Mouse (Mus musculus) small intestine, adult 2 months (tissue): ENCODE measurements around the gene Rps6ka1. TPM values are rescaled to one million over a fixed set of nuclear protein-coding genes. Genes with fewer than 3 reads are reported as not detected.

Experiments
- H3K27ac ChIP-seq: fragments of 200-500 bp; 2 replicates; pipeline ENCODE4 v1.5.1; 2012; ENCODE audit warnings: low read depth, low read length, control low read depth, inconsistent platforms; ENCODE audit not compliant: insufficient read depth
- H3K27me3 ChIP-seq: fragments of 200-500 bp; 2 replicates; pipeline ENCODE4 v1.6.1; 2012; ENCODE audit warnings: mild to moderate bottlenecking, moderate library complexity, low read length, inconsistent platforms; ENCODE audit not compliant: control insufficient read depth, insufficient read depth
- H3K36me3 ChIP-seq: fragments of 200-500 bp; 2 replicates; pipeline ENCODE4 v1.6.1; 2012; ENCODE audit warnings: mild to moderate bottlenecking, low read length, control low read depth, inconsistent platforms; ENCODE audit not compliant: control insufficient read depth, insufficient read depth
- H3K4me1 ChIP-seq: fragments of 200-500 bp; 2 replicates; pipeline ENCODE4 v1.6.1; 2012; ENCODE audit warnings: low read length, inconsistent platforms, mixed read lengths; ENCODE audit not compliant: control insufficient read depth, insufficient read depth, insufficient read length
- H3K4me3 ChIP-seq: fragments of 200-500 bp; 2 replicates; pipeline ENCODE4 v1.5.1; 2012; ENCODE audit warnings: low read depth, mild to moderate bottlenecking, control low read depth, inconsistent platforms, low read length, moderate library complexity
- CTCF ChIP-seq: fragments of 200-500 bp; IDR thresholded peaks from 2 replicates; pipeline ENCODE4 v1.5.1; 2012; ENCODE audit warnings: low read depth, mild to moderate bottlenecking, control low read depth, inconsistent platforms, low read length, moderate library complexity, mixed read lengths; ENCODE audit not compliant: insufficient replicate concordance, insufficient read length; ENCODE audit errors: extremely low read depth
- POLR2A ChIP-seq: fragments of 200-500 bp; IDR thresholded peaks from 2 replicates; pipeline ENCODE4 v1.6.1; 2012; ENCODE audit warnings: low read depth, mild to moderate bottlenecking, control low read depth, inconsistent platforms, low read length, moderate library complexity
- WGBS: fragments of 180-500 bp; shearing (Covaris S2); methylation state at CpG from one replicate; pipeline ENCODE4 v1.1.7; 2018; 5-methylcytosine and 5-hydroxymethylcytosine counted together
- polyA plus RNA-seq: library from polyadenylated mRNA; depleted of rRNA; stranded (reverse); fragments of >200 nt; gene quantifications from 2 replicates; pipeline ENCODE4 v1.2.3, GENCODE M21; 2012

The Rps6ka1 gene
- polyA plus RNA-seq, 1 experiment, result 220 TPM

DNA sequence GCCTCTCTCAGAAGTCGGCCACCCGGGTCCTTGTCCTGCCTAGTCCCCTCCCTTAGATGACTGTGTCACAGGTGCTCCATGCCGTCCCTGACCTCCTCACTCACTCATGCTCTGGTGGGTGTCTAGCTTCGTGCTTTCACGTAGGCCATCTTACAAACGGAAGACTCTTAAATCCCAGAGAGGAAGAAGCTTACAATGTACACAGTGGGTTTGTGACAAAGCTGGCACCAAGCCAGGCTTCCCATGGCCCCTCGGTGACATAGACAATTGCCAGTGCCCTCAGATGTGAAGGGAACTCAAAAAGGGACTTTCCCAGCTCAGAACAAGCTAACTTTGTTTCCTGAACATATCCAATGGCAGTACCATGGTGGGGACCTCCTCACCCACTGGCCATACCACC lies 15.8 kb upstream of the Rps6ka1 start:
- Histone ChIP-seq H3K27ac (no peak overlapping the region), H3K4me3 (no peak overlapping the region), H3K36me3 (no peaks in the 10 kb centered on the region), H3K27me3 (no peaks in the 10 kb centered on the region), H3K4me1 (peaks cover 7% of the 10 kb centered on the region)
- TF ChIP-seq CTCF, result no peak
- no peak for TF ChIP-seq POLR2A
- 64% methylated on average over 7 of the region's 7 CpGs for WGBS

GRCm38 (mm10) chr4:133902510-133902909 lies 14.9 kb upstream of the Rps6ka1 start:
- WGBS, result 91% methylated on average over 2 of the region's 2 CpGs
- Histone ChIP-seq H3K27me3 (no peaks in the 10 kb centered on the region), H3K4me3 (no peak overlapping the region), H3K4me1 (peaks cover 11% of the 10 kb centered on the region), H3K36me3 (no peaks in the 10 kb centered on the region), H3K27ac (no peak overlapping the region)
- no peak for TF ChIP-seq CTCF

GRCm38 (mm10) chr4:133900887-133901286 lies 13.3 kb upstream of the Rps6ka1 start:
- H3K4me3 ChIP-seq, result no peak overlapping the region
- TF ChIP-seq POLR2A, result no peak
- no peak for TF ChIP-seq CTCF
- 91% methylated on average over 6 of the region's 6 CpGs for WGBS

GRCm38 (mm10) chr4:133900352-133900751 lies 12.8 kb upstream of the Rps6ka1 start:
- 87% methylated on average over 6 of the region's 6 CpGs for WGBS
- Histone ChIP-seq H3K4me1 (peaks cover 28% of the 10 kb centered on the region), H3K27me3 (no peaks in the 10 kb centered on the region), H3K36me3 (no peaks in the 10 kb centered on the region), H3K27ac (no peak overlapping the region), H3K4me3 (no peak overlapping the region)
- TF ChIP-seq POLR2A, result no peak
- no peak for TF ChIP-seq CTCF

More at GRCm38 (mm10) chr4:133900887-133901286, 13.3 kb upstream of the Rps6ka1 start:
- Histone ChIP-seq H3K36me3 (no peaks in the 10 kb centered on the region), H3K4me1 (peaks cover 24% of the 10 kb centered on the region), H3K27me3 (no peaks in the 10 kb centered on the region), H3K27ac (no peak overlapping the region)

DNA sequence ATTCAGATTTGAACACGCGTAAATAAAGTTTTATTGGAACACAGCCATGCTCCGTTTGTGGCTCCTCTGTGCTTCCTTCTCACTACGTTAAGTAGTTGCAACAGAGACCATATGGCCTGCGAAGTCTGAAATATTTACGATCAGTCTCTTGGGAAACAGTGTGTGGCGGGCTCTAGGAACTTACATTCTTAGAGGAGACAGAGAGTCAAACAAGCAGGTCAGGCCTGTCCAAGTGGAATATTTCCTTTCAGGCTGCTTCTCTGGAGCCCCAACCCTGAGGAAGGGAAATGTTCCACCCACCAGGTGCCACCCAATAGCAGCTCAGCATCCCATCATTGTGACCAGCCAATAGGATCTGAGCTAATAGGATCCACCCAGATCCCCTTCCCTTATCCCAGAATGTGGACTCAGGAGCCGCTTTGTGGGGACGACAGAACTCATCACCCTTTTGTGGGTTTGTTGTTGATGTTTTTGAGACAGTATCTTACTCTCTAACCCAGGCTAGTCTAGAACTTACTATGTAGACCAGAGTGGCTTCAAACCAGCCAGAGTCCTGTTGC lies 11.7 kb upstream of the Rps6ka1 start:
- 59% methylated on average over 9 of the region's 9 CpGs for WGBS

DNA sequence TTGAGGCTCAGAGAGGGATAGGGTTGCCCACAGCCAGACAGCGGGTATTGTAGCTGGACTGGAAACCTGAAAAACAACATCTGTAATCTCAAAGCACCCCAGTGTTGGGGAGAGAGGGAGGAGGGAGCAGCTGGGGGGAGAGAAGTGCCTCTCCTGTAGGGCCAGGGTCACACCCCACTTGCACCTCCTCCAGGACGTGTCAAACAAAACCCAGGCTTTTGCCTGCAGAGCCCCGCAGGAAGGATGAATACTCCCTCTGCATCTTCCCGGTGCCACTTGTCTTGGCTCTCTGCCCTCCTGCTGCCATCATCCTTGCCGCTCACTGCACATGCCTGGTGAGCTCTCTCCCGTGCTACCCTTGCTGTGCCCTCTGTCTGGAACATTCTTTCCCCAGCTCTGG lies 10.6 kb upstream of the Rps6ka1 start:
- TF ChIP-seq POLR2A (no peak), CTCF (no peak)
- peak overlapping the region; percentile 76; the same call in 1 of the 2 replicates for H3K27ac ChIP-seq

More for the DNA sequence above, 11.7 kb upstream of the Rps6ka1 start:
- TF ChIP-seq CTCF, result no peak
- Histone ChIP-seq H3K4me1 (peaks cover 33% of the 10 kb centered on the region), H3K27me3 (no peaks in the 10 kb centered on the region), H3K27ac (no peak overlapping the region), H3K36me3 (no peaks in the 10 kb centered on the region), H3K4me3 (no peak overlapping the region)

GRCm38 (mm10) chr4:133897431-133897891 lies 9.9 kb upstream of the Rps6ka1 start:
- no peak for TF ChIP-seq CTCF
- no peak for TF ChIP-seq POLR2A
- 71% methylated on average over 11 of the region's 11 CpGs for WGBS
- Histone ChIP-seq H3K4me1 (peaks cover 31% of the 10 kb centered on the region), H3K36me3 (no peaks in the 10 kb centered on the region), H3K4me3 (no peak overlapping the region), H3K27ac (peak overlapping the region; percentile 76), H3K27me3 (no peaks in the 10 kb centered on the region)

More for the DNA sequence above, 10.6 kb upstream of the Rps6ka1 start:
- no peaks in the 10 kb centered on the region for H3K27me3 ChIP-seq
- H3K4me1 ChIP-seq, result peaks cover 31% of the 10 kb centered on the region
- H3K36me3 ChIP-seq, result no peaks in the 10 kb centered on the region
- no peak overlapping the region for H3K4me3 ChIP-seq
- WGBS, result 21% methylated on average over 6 of the region's 6 CpGs
